ENCODE assay signal across 8 mouse cellular contexts in the genomic region with DNA sequence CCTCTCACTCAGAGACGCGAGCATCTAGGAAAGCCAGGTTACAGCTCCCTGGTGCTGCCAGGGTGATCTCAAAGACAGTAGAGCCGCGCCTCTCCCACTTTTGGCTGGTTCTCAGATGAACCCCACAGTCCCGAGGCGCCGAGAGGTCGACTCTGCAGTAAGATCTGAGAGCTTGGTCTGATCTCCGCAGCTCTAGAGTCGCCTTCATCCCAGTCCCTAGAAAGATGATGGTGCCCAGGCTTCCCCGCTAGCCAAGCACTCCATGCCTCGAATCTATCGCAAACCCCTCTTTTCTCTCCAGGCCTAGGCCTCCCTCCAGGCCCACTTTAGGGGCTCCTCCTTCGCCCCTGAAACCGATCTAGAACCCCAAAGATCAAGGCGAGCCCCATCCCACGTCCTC. TPM values are rescaled to one million over a fixed set of nuclear protein-coding genes. Genes with fewer than 3 reads are reported as not detected.
A peak's percentile ranks its signal among the peaks of the same experiment; 100 is the strongest.
DNase-seq lines count a peak whose midpoint lies in the region; ATAC-seq and TF ChIP-seq lines count a peak whose summit lies in the region.

No protein-coding gene starts in this region.

- peak overlapping the region; percentile 54 for H3K9ac ChIP-seq in limb, embryonic 15.5 days
- peak overlapping the region; percentile 69 for H3K9ac ChIP-seq in neural tube, embryonic 15.5 days (replicated peaks)

- peak overlapping the region; percentile 68 for H3ac ChIP-seq in C2C12 (ENCODE audit: control insufficient read depth, insufficient read length, low read depth)

- no peak for TF ChIP-seq CTCF in C2C12 (IDR thresholded peaks at IDR 0.05; ENCODE audit: control insufficient read depth, insufficient read depth, insufficient read length)

- peak; percentile 54 for DNase-seq in embryo, embryonic 10 days (ENCODE audit: low spot score)
- no peak for DNase-seq in embryo, embryonic 9.5 days (ENCODE audit: extremely low spot score)
- no peak for DNase-seq in B cell, adult 2 months
- DNase-seq in right cerebral cortex, postnatal 4 days: no peak

- peak overlapping the region; percentile 72 for H3K4me3 ChIP-seq in C2C12 (ENCODE audit: insufficient read depth, poor library complexity, severe bottlenecking)
- peak overlapping the region; percentile 85 for H3K4me3 ChIP-seq in erythroblast, embryonic 14.5 days (replicated peaks)
- H3K4me3 ChIP-seq in limb, embryonic 15.5 days: peak overlapping the region; percentile 71
- peak overlapping the region; percentile 86 for H3K4me3 ChIP-seq in neural tube, embryonic 15.5 days (replicated peaks)

- 0% methylated on average over 17 of the region's 17 CpGs for WGBS in limb, embryonic 15.5 days
- WGBS in neural tube, embryonic 15.5 days: under 1% methylated on average over 17 of the region's 17 CpGs

- peaks cover 35% of the 10 kb centered on the region for H3K4me1 ChIP-seq in erythroblast, embryonic 14.5 days (ENCODE audit: control insufficient read depth)
- peaks cover 22% of the 10 kb centered on the region for H3K4me1 ChIP-seq in limb, embryonic 15.5 days
- H3K4me1 ChIP-seq in neural tube, embryonic 15.5 days: peaks cover 34% of the 10 kb centered on the region

- H3K79me3 ChIP-seq in C2C12 (ENCODE audit: low read depth): peaks cover 1% of the 10 kb centered on the region

- H3K79me2 ChIP-seq in C2C12 (ENCODE audit: control insufficient read depth, insufficient read depth): peaks cover 12% of the 10 kb centered on the region

- H3K36me3 ChIP-seq in C2C12 (ENCODE audit: control insufficient read depth, insufficient read depth): no peaks in the 10 kb centered on the region
- no peaks in the 10 kb centered on the region for H3K36me3 ChIP-seq in erythroblast, embryonic 14.5 days (ENCODE audit: control insufficient read depth)
- no peaks in the 10 kb centered on the region for H3K36me3 ChIP-seq in limb, embryonic 15.5 days
- no peaks in the 10 kb centered on the region for H3K36me3 ChIP-seq in neural tube, embryonic 15.5 days

- no peaks in the 10 kb centered on the region for H3K27me3 ChIP-seq in C2C12 (ENCODE audit: control insufficient read depth, insufficient read depth, insufficient read length)
- no peaks in the 10 kb centered on the region; the same call in 1 of the 2 replicates for H3K27me3 ChIP-seq in erythroblast, embryonic 14.5 days (ENCODE audit: control insufficient read depth)
- H3K27me3 ChIP-seq in limb, embryonic 15.5 days: no peaks in the 10 kb centered on the region
- H3K27me3 ChIP-seq in neural tube, embryonic 15.5 days (replicated peaks): no peaks in the 10 kb centered on the region

- no peak for ATAC-seq in limb, embryonic 15.5 days (ENCODE audit: insufficient number of reproducible peaks, low FRiP score, low TSS enrichment, low read depth)
- ATAC-seq in neural tube, embryonic 15.5 days (ENCODE audit: low FRiP score): peak; percentile 42

- H3K27ac ChIP-seq in limb, embryonic 15.5 days: peak overlapping the region; percentile 85
- peak overlapping the region; percentile 86 for H3K27ac ChIP-seq in neural tube, embryonic 15.5 days (replicated peaks)

- H3K4me2 ChIP-seq in limb, embryonic 15.5 days: peak overlapping the region; percentile 67
- peak overlapping the region; percentile 69 for H3K4me2 ChIP-seq in neural tube, embryonic 15.5 days

- H3K9me3 ChIP-seq in erythroblast, embryonic 14.5 days (ENCODE audit: control insufficient read depth, low read length): no peaks in the 10 kb centered on the region
- H3K9me3 ChIP-seq in limb, embryonic 15.5 days: no peaks in the 10 kb centered on the region
- H3K9me3 ChIP-seq in neural tube, embryonic 15.5 days (replicated peaks): no peaks in the 10 kb centered on the region

TF ChIP-seq in C2C12, 6 proteins besides CTCF, POLR2A, EP300 and RAD21:
- TF ChIP-seq MYOD1 (IDR thresholded peaks at IDR 0.05; ENCODE audit: control insufficient read depth, insufficient read length, low read depth) (no peak), MAX (IDR thresholded peaks at IDR 0.05) (no peak), CEBPB (IDR thresholded peaks at IDR 0.05; ENCODE audit: low read depth) (no peak), USF1 (IDR thresholded peaks at IDR 0.05; ENCODE audit: low read depth) (no peak), MYOG (IDR thresholded peaks at IDR 0.05; ENCODE audit: control insufficient read depth, extremely low read depth, insufficient read length) (no peak), FOSL1 (IDR thresholded peaks at IDR 0.05; ENCODE audit: insufficient read depth, low read length, poor library complexity, severe bottlenecking) (no peak)
TF ChIP-seq in C2C12: peak in this region for 0.

RNA-seq across cellular contexts. Expression of a gene that starts 0.5 kb away (rescaled TPM):
- 81.4 TPM for polyA plus RNA-seq in C2C12 (2012; fragmentation: generic; extraction: Trizol)
- 1.5 and 3.1 TPM in 2 replicates for polyA plus RNA-seq in erythroblast, embryonic 14.5 days (2012)
- 127 and 138 TPM in 2 replicates for polyA plus RNA-seq in limb, embryonic 15.5 days (2015; fragmentation: Nextera tagmentation; extraction: Ambion mirVana)
- 190 and 208 TPM in 2 replicates for polyA plus RNA-seq in neural tube, embryonic 15.5 days (2015; fragmentation: Nextera tagmentation; extraction: Ambion mirVana)

RNA-seq across cellular contexts. Expression of a gene that starts 0.6 kb away (rescaled TPM):
- 1.4 TPM for polyA plus RNA-seq in C2C12 (2012; fragmentation: generic; extraction: Trizol)
- polyA plus RNA-seq in erythroblast, embryonic 14.5 days (2012): 0.02 and 0.06 TPM in 2 replicates
- polyA plus RNA-seq in limb, embryonic 15.5 days (2015; fragmentation: Nextera tagmentation; extraction: Ambion mirVana): 22.3 and 23.5 TPM in 2 replicates
- 11.0 and 11.7 TPM in 2 replicates for polyA plus RNA-seq in neural tube, embryonic 15.5 days (2015; fragmentation: Nextera tagmentation; extraction: Ambion mirVana)

RNA-seq across cellular contexts. Expression of a gene that starts 26.3 kb away (rescaled TPM):
- 33.5 TPM for polyA plus RNA-seq in C2C12 (2012; fragmentation: generic; extraction: Trizol)
- polyA plus RNA-seq in erythroblast, embryonic 14.5 days (2012): 1.4 and 1.9 TPM in 2 replicates
- 53.4 and 59.3 TPM in 2 replicates for polyA plus RNA-seq in limb, embryonic 15.5 days (2015; fragmentation: Nextera tagmentation; extraction: Ambion mirVana)
- polyA plus RNA-seq in neural tube, embryonic 15.5 days (2015; fragmentation: Nextera tagmentation; extraction: Ambion mirVana): 34.1 and 34.5 TPM in 2 replicates

Comparison
In these comparisons a context has a peak if more than half of its experiments do, and no peak if none do; other contexts are left out.
1. RNA of a gene that starts 0.5 kb away (polyA plus RNA-seq): 190 to 208 TPM in neural tube, embryonic 15.5 days, 127 to 138 TPM in limb, embryonic 15.5 days and 81.4 TPM in C2C12 (single experiment); 1.5 to 3.1 TPM in erythroblast, embryonic 14.5 days; every median in the first group is over 10 times any median in the second.
2. RNA of a gene that starts 26.3 kb away (polyA plus RNA-seq): 53.4 to 59.3 TPM in limb, embryonic 15.5 days, 34.1 to 34.5 TPM in neural tube, embryonic 15.5 days and 33.5 TPM in C2C12 (single experiment); 1.4 to 1.9 TPM in erythroblast, embryonic 14.5 days; every median in the first group is over 10 times any median in the second.
3. Peak in every context shown above with its lines, with median percentiles within 50 percentile points of each other: H3K4me3 ChIP-seq.